Mouse (Mus musculus): Measurements from ENCODE around the gene Mindy2.

Mindy2 gene

GRCm38 (mm10) chr9:70668048-70668447 is 11.1 kb upstream of the Mindy2 start:
- DNase-seq (ENCODE audit: low spot score in 2 of 2) = no peak

- no peak for DNase-seq (ENCODE audit: low spot score in 2 of 2)
Measured at GRCm38 (mm10) chr9:70666811-70667210, 9.8 kb upstream of the Mindy2 start.

GRCm38 (mm10) chr9:70665372-70666145 is 8.6 kb upstream of the Mindy2 start:
- DNase-seq (ENCODE audit: low spot score in 2 of 2) = no peak

- DNase-seq (ENCODE audit: low spot score in 2 of 2) = no peak
Measured at GRCm38 (mm10) chr9:70664847-70665246, 7.9 kb upstream of the Mindy2 start.

GRCm38 (mm10) chr9:70658266-70658665 is 1.3 kb upstream of the Mindy2 start:
- no peak for DNase-seq (ENCODE audit: low spot score in 2 of 2)

- peak; percentile 30 to 63 for DNase-seq (ENCODE audit: low spot score in 2 of 2)
Measured at GRCm38 (mm10) chr9:70656130-70657007, 605 bp downstream of the Mindy2 start, which contains the start of gene Gm10642. Gene Gm10642 (plus strand): TSS chr9:70656251.

- no peak for DNase-seq (ENCODE audit: low spot score in 2 of 2)
Measured at GRCm38 (mm10) chr9:70655764-70656129, 1.2 kb downstream of the Mindy2 start.

- no peak for DNase-seq (ENCODE audit: low spot score in 2 of 2)
Measured at GRCm38 (mm10) chr9:70654496-70654895, 2.5 kb downstream of the Mindy2 start.

- no peak for DNase-seq (ENCODE audit: low spot score in 2 of 2)
Measured at GRCm38 (mm10) chr9:70653875-70654274, 3.1 kb downstream of the Mindy2 start.

GRCm38 (mm10) chr9:70652221-70652620 is 4.8 kb downstream of the Mindy2 start:
- DNase-seq (ENCODE audit: low spot score in 2 of 2) = no peak

- DNase-seq (ENCODE audit: low spot score in 2 of 2) = no peak
Measured at GRCm38 (mm10) chr9:70650994-70651393, 6.0 kb downstream of the Mindy2 start.

- DNase-seq (ENCODE audit: low spot score in 2 of 2) = no peak
Measured at GRCm38 (mm10) chr9:70650260-70650659, 6.7 kb downstream of the Mindy2 start.

- no peak for DNase-seq (ENCODE audit: low spot score in 2 of 2)
Measured at GRCm38 (mm10) chr9:70636748-70637147, 20.2 kb downstream of the Mindy2 start.

- DNase-seq (ENCODE audit: low spot score in 2 of 2) = no peak
Measured at GRCm38 (mm10) chr9:70631665-70632064, 25.3 kb downstream of the Mindy2 start.

GRCm38 (mm10) chr9:70629711-70630110 is 27.3 kb downstream of the Mindy2 start:
- no peak for DNase-seq (ENCODE audit: low spot score in 2 of 2)

GRCm38 (mm10) chr9:70611026-70611673 is 45.8 kb downstream of the Mindy2 start:
- no peak for DNase-seq (ENCODE audit: low spot score in 2 of 2)

GRCm38 (mm10) chr9:70602186-70602845 is 54.7 kb downstream of the Mindy2 start:
- DNase-seq (ENCODE audit: low spot score in 2 of 2) = no peak

- DNase-seq (ENCODE audit: low spot score in 2 of 2) = no peak
Measured at GRCm38 (mm10) chr9:70598271-70598670, 58.7 kb downstream of the Mindy2 start.

- no peak for DNase-seq (ENCODE audit: low spot score in 2 of 2)
Measured at GRCm38 (mm10) chr9:70591486-70591885, 65.5 kb downstream of the Mindy2 start.

- no peak for DNase-seq (ENCODE audit: low spot score in 2 of 2)
Measured at GRCm38 (mm10) chr9:70590775-70591174, 66.2 kb downstream of the Mindy2 start.

GRCm38 (mm10) chr9:70587171-70587570 is 69.8 kb downstream of the Mindy2 start:
- DNase-seq (ENCODE audit: low spot score in 2 of 2) = peak in 1 of 2 experiments; percentile 54

GRCm38 (mm10) chr9:70585172-70585571 is 71.8 kb downstream of the Mindy2 start:
- DNase-seq (ENCODE audit: low spot score in 2 of 2) = no peak

Measured in right cerebral cortex, postnatal 36 days (tissue).